Mouse (Mus musculus) megakaryocyte, embryonic 14.5 days (primary cell): ENCODE measurements around the gene Rrnad1.

Experiments
- FLI1 ChIP-seq: IDR thresholded peaks from 2 replicates; pipeline ENCODE4 v1.6.1; 2012; ENCODE audit warnings: low read length, inconsistent platforms, mixed read lengths
- GATA1 ChIP-seq: IDR thresholded peaks from 3 replicates; pipeline ENCODE4 v1.6.1; 2012; ENCODE audit warnings: mixed read lengths, low read length, inconsistent platforms, borderline replicate concordance

DNA sequence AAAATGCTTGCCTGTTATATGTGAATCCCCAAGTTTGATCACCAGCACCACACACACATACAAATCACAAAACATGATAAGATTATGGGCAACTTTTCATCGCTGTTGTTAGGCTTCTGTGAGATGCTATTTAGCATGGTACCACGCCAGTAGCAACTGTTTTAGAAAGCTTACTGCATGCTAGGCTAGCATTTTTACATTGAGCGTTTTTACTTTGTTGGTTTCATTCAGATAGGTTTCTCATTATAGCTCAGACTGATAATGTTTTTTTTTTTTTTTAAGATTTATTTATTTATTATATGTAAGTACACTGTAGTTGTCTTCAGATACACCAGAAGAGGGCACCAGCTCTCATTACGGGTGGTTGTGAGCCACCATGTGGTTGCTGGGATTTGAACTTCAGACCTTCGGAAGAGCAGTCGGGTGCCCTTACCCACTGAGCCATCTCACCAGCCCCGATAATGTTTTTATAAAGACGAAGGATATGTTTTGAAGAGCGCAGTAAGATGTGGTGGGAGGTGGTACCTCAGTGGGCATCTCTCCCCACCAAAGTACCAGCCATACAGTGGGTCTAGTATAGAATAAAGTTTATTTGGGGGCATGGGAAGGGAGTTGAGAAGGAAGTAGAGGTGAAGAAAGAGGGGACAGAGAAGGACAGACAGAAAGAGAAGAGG, 10.1 kb downstream of the Rrnad1 start:
- TF ChIP-seq GATA1 (no peak), FLI1 (no peak)
